Mouse (Mus musculus) layer of hippocampus, adult 9-11 months (tissue): ENCODE results near the gene Slc15a3.

Experiments used
- DNase-seq: peaks from one replicate; pipeline ENCODE4 v3.0.0; 2022

The Slc15a3 gene

DNA sequence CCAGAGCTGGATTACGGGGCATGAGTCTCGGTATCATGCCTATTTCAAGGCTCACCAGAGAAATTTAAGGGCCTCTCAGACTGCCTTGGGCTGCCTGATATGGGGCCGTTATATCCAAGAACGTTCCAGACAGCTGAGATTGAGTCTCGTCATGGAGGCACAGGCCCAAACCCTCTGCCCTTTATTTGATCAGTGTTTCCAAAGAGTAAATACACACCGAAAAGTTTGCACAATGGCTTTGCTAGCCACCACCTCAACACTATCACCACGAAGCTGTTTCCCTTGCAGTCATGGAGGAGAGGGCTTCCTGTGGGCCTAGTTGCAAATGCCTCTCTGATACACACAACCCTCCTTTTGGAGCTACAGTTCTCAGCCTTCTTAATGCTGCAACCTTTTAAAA lies 15.5 kb upstream of the Slc15a3 start:
- no peak for DNase-seq

- no peak for DNase-seq
These were observed 11.2 kb upstream of the Slc15a3 start for GRCm38 (mm10) chr19:10828321-10828720.

DNA sequence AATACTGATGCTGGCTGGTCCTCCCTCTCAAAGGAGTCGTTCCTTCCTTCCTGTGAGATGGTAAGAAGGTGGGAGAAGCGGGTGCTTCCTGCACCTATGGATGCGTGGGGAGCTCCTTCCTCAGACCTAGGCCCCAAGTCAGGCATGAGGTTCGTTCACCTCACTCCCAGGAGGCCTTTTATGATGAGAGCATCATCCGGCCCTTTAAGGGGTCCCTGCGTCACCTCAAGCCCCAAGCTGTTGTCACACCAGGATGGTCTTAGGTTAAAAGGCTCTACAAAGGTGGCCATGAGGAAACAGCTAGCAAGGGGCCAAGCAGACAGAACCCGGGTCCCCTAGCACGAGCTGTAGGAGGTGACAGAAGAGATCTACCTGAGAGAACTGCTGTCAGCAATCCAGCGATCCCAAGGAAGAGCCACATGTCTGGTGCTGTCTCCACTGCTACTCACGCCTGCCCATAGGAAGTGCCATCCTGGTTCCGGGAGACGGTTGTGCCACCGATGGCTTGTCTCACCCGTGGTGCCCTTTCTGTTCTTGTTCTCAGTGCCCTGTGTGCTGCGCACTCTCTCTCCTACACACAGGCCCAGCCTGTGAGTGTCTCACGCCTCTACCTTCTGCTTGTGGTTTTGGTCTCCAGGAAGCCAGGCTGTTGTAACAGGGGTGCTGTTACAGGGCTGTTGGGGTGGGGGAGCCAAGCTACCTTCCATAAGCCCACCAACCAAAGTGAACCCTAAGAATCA lies 9.9 kb upstream of the Slc15a3 start, which contains the start of gene Cd6:
Cd6 (minus strand) TSS at position 623 of the 740 bp plus-strand sequence.
- no peak for DNase-seq

- peak; percentile 47 for DNase-seq
These were observed 8.1 kb upstream of the Slc15a3 start for GRCm38 (mm10) chr19:10831424-10831823.

GRCm38 (mm10) chr19:10832030-10832429 lies 7.5 kb upstream of the Slc15a3 start:
- peak; percentile 23 for DNase-seq

DNA sequence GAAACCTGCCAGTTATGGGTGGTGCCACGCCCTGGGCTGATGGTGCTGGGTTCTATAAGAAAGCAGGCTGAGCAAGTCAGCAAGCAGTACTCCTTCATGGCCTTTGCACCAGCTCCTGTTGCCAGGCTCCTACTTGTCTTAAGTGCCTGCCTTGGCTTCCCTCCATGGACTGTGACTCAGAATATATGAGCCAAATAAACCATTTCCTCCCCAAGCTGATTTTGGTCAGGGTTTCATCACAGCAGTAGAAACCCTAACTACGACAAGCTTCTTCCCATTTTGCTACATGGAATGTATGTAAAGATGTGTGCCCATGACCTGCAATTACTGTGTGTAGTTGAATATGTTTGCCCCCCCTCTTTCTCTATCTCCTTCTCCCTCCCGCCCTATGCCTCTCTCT lies 5.9 kb upstream of the Slc15a3 start:
- DNase-seq: no peak

- DNase-seq: no peak
These were observed 3.9 kb upstream of the Slc15a3 start for GRCm38 (mm10) chr19:10835671-10836070.

- DNase-seq: peak; percentile 83
These were observed 2.4 kb downstream of the Slc15a3 start for GRCm38 (mm10) chr19:10841721-10842626.

DNA sequence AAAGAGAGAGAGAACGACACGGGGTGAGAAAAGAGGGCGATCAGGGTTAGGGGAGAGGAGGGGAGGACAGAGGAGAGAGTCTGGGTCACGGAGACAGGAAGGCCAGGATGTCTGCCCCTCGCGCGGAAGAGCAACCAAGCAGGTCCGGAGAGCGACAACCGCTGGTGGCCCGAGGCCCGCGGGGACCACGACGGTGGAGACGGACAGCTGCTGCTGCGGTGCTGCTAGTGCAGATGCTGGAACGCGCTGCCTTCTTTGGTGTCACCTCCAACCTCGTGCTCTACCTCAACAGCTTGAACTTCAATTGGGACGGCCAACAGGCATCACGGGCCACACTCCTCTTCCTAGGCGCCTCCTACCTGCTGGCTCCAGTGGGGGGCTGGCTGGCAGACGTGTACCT lies 3.4 kb downstream of the Slc15a3 start:
- no peak for DNase-seq

DNA sequence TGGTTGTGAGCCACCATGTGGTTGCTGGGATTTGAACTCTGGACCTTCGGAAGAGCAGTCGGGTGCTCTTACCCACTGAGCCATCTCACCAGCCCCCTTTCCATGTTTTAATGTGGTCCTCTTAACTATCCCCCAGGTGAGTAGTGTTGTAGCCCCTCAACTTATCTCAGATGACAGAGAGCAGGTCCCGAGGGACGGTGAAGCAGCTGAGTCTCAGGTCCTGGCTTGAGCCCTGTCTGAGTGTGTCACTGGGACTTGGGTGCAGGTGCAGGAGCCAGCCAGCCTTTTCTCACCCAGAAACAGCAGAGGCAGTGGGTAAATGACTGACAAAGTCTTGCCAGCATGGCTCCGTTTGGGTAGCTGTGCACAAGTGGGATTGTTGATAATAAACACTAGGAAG lies 4.7 kb downstream of the Slc15a3 start:
- DNase-seq: no peak

DNA sequence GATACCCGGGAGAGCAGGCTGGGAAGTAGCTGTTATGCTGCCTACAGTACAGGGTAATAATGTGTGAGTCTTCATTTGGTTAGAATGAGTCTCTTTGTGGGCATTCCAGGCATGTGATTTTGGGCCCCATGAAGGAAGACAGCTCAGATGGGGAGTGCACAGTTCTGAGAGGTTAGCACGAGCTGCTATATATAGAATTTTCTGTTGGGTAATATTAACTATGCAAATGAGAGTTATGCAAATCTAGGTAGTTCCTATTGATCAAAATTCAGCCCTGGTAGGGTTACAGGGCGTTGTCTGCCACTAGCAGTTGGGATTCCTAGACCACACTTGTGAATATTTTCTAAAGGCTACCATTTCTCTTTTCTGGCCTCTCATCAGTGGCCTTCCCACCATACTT lies 5.9 kb downstream of the Slc15a3 start:
- DNase-seq: no peak

GRCm38 (mm10) chr19:10846150-10846549 lies 6.6 kb downstream of the Slc15a3 start:
- DNase-seq: no peak

DNA sequence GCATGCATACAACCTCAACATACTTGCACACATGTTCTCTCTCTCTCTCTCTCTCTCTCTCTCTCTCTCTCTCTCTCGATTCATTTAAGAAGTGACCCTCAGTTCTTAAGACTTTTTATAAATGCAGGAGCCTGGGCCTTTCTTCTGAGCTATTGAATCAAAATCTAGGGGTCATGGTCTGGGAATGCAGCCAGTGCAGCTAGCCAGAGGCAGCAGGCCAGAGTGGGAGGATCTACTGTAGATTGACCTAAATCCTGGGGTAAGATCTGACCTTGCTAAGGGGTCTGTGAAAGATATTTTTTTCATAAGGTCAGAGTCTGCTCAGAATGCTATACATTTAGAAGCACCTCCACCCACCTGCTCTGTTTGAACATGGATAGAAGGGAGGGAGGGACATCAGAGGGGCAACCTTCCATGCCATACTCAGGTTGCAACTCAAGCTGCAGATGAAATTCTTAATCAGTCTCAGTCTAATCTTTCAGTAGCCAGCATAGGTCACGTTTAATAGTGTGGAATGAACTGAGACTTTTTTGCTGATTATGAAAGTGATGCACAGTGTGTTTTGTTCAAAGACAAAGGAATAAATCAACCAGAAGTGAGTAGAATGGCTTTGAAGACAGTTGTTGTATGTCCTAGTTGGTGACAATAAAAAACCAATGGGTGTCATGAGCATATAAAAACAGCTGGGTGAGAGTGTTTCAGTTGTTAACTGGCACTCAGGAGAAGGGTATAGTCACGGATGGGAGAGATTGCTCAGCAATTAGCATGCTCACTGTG lies 8.0 kb downstream of the Slc15a3 start:
- no peak for DNase-seq

GRCm38 (mm10) chr19:10855422-10855821 lies 15.9 kb downstream of the Slc15a3 start:
- no peak for DNase-seq

- DNase-seq: no peak
These were observed 17.0 kb downstream of the Slc15a3 start for GRCm38 (mm10) chr19:10856520-10856919.

GRCm38 (mm10) chr19:10860072-10860497 lies 20.6 kb downstream of the Slc15a3 start:
- DNase-seq: no peak

DNA sequence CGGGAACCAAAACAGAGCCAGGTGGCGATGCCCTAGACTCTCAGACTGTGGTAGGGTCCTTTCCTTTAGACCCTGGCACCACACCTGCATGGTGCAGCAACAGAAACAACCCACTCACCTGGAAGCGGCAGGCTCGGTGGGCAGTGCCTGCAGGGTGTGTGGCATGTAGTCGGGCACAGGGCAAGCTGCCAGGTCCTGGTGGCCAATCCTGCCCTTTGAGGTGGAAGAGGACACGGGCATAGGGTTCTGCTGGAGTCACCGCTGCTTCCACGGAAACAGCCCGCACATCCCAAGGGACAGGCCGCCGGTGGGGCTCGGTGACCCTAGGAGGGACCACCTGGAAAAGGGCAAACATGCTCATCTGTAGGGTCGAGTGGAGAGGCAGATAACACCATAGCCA lies 26.8 kb downstream of the Slc15a3 start:
- DNase-seq: no peak

DNA sequence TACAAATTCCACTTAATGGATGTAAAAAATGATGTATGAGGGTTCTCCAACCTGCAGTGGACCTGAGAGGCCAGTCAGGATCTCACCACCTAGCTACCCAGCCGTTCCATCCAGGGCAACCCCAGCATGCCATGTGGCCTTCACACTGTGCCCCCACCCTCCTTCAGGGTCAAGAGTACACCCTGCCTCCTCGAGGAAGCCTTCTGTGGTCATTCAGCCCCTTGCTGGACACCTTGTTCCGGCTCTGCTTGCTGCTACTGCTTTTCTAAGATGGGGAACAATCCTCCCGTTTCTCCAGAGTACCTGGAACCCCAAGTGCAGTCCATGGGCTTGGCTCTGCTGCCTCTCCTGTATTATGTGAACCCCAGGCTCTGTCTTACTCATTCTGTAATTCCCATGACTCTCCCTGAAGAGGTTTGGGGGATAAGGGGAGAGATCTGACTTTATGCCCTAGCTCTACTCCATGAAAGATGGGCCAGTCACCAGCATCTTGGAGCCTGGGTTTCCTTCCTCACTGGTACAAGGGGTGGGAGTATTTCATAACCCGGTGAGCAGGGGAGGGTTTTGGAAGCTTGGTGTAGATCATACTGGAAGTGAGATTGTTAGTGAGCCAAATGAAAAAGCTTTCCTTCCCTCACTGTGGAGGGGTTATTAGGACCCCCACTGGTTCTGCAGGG lies 28.6 kb downstream of the Slc15a3 start:
- DNase-seq: no peak

DNA sequence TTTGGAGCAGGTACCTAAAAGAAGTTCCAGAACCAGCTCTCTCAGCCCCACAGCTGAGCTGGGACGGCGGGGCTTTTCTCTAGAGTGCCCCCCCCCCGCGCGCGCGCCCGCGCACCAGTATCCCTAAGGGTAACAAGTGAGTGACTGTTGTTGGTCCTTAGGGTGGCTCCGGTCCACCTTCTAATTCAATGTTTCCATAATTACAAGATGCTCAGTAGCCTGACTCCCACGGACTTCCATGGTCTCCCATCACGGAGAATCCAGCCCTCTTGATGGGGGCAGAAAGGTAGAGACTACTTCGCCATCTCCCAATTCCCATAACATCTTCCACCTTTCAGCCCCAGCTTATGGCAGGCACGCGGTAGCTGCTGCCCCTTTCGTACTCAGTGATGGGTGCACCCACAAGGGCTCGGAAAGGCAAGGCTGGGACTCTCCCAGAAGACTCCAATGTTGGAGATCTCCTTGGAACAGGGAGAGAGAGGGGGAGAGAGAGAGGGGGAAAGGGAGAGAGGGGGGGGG lies 29.2 kb downstream of the Slc15a3 start:
- DNase-seq: no peak

DNA sequence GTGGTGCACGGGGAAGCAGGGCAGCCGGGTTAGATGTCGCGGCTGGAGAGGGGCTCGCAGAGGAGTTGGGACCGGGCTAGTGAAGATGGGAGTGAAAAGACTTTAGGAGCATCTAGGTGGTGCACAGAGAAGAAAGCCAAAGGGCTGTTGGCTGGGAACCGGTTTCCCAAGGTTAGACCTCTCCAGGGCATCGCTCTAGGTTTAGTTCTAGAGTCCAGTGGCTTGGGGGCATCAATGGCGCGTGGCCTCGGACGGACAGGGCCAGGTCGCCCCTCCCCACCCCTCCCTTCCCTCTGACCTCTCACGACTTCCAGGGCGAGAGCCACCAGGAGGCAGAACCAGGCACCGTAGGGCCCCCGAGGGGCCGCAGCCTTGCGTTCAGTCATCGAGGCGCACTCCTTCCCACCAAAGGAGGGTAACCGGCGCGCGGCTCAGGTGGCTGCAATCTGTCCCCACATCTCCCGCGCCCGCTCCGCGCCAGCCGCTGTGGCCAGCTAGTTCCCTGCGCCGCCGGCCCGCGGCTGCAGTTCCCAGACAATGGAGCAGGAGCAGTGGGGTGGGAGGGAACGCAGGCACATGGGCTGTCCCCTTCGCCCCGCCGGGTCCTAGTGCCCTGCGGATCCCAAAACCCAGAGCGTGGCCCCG lies 29.8 kb downstream of the Slc15a3 start:
- peak; percentile 86 for DNase-seq

- no peak for DNase-seq
These were observed 30.5 kb downstream of the Slc15a3 start, which contains the start of gene Tmem132a for GRCm38 (mm10) chr19:10869886-10870527. TSS of gene Tmem132a (minus strand) at chr19:10869940.
